Mouse (Mus musculus): Measurements from ENCODE around the gene Sema4c. TPM values are rescaled to one million over a fixed set of nuclear protein-coding genes. Genes with fewer than 3 reads are reported as not detected.

Gene Sema4c
- total and polyA plus RNA-seq, 3 experiments, result 0.70 to 3.4 (median 1.5) TPM

DNA sequence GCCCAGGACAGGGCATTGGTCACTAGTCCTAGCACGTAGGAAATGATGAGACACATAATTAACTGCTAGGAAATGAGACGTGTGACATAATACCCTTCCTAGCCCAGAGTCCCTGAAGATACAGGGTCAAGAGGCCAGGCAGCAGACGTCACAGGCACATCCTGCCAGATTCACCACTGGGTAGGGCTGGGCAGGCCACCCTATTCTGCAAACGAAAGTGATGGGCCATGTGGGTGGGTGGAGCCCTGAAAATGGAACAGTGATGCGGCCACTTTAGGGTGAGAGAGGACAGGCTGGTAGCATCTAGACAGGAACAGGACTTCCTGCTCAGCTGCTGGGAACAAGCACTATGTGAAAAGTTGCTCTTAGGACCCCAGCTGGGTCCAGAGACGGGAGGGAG is 13.5 kb upstream of the Sema4c start:
- no peak overlapping the region for H3K4me2 ChIP-seq (ENCODE audit: insufficient read depth, low read depth, poor library complexity, severe bottlenecking)
- no peaks in the 10 kb centered on the region for H3K36me3 ChIP-seq (replicated peaks in 1 of 2; ENCODE audit: control insufficient read depth in 1 of 2, insufficient read depth in 1 of 2, low read length in 1 of 2)
- H3K9ac ChIP-seq (ENCODE audit: insufficient read depth, low read depth), result no peak overlapping the region
- TF ChIP-seq JUND (conservative IDR thresholded peaks at IDR 0.05; ENCODE audit: low read depth, low read length) (no peak), TCF12 (IDR thresholded peaks at IDR 0.05; ENCODE audit: low read depth, low read length) (no peak), MAFK (IDR thresholded peaks at IDR 0.05; ENCODE audit: insufficient replicate concordance, low read length) (no peak), PAX5 (IDR thresholded peaks at IDR 0.05; ENCODE audit: low read length) (no peak), ZMIZ1 (IDR thresholded peaks at IDR 0.05; ENCODE audit: low read depth, low read length) (no peak), ZC3H11A (IDR thresholded peaks at IDR 0.05; ENCODE audit: low read depth, low read length) (no peak), IRF4 (IDR thresholded peaks at IDR 0.05; ENCODE audit: low read depth, low read length) (no peak), POLR2AphosphoS2 (IDR thresholded peaks at IDR 0.05; ENCODE audit: low read depth, low read length) (no peak), ZKSCAN1 (IDR thresholded peaks at IDR 0.05; ENCODE audit: borderline replicate concordance, low read depth, low read length) (no peak), RCOR1 (conservative IDR thresholded peaks at IDR 0.05; ENCODE audit: low read depth, low read length) (no peak), NELFE (IDR thresholded peaks at IDR 0.05; ENCODE audit: low read depth, low read length) (no peak), JUN (IDR thresholded peaks at IDR 0.05; ENCODE audit: insufficient read depth, low read depth, low read length) (no peak), ZNF384 (IDR thresholded peaks at IDR 0.05; ENCODE audit: low read depth, low read length) (no peak), MAZ (IDR thresholded peaks at IDR 0.05; ENCODE audit: low read depth, low read length) (no peak), SMC3 (IDR thresholded peaks at IDR 0.05; ENCODE audit: low read depth, low read length) (no peak), KAT2A (IDR thresholded peaks at IDR 0.05; ENCODE audit: insufficient replicate concordance, low read length) (no peak)
- peaks cover 9 to 33% of the 10 kb centered on the region in 2 experiments for H3K4me1 ChIP-seq (ENCODE audit: control insufficient read depth in 1 of 2, insufficient read depth in 2 of 2)
- no peaks in the 10 kb centered on the region for H3K9me3 ChIP-seq (replicated peaks; ENCODE audit: low read length)
- in situ Hi-C loops (cut with MboI; ENCODE audit: low pct_ligation_motif_present, low pct_unique_long_range_greater_than_20kb, low sequenced_read_pairs), result no loop called here
- dilution Hi-C loops (cut with MboI; ENCODE audit: extremely low pct_ligation_motif_present, extremely low pct_unique_long_range_greater_than_20kb, low sequenced_read_pairs), result no loop called here
- no peak overlapping the region for H3K27ac ChIP-seq (ENCODE audit: insufficient read depth, low read depth)
- no peaks in the 10 kb centered on the region for H3K27me3 ChIP-seq (replicated peaks)
- DNase-seq (ENCODE audit: extremely low read depth), result no peak
- no peak overlapping the region for H3K4me3 ChIP-seq (replicated peaks in 1 of 3; ENCODE audit: low read depth in 2 of 3, low read length in 2 of 3, poor library complexity in 1 of 3)
- no peaks in the 10 kb centered on the region for H3K79me2 ChIP-seq (replicated peaks; ENCODE audit: control insufficient read depth, extremely low read depth, insufficient read depth, poor library complexity, severe bottlenecking)

DNA sequence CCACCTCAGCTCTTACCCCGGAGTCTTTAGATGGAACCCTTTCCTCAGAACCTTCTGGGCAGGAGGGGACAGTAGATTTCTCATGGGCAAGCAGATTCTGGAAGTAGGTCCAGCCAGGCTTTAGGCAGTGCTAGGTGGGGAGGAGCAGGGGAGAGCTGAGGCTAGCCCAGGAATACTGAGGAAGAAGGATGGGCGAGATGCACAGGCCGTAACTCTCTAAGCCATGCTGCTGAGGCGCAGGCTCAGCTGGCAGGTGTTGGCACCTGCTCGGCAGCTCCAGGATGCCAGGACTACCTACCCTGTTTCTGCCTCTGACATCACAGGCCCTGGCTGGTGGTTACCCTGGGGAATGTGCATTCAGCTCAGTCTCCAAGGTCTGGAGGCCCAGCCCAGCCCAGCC is 12.2 kb upstream of the Sema4c start:
- dilution Hi-C loops (cut with MboI; ENCODE audit: extremely low pct_ligation_motif_present, extremely low pct_unique_long_range_greater_than_20kb, low sequenced_read_pairs), result no loop called here

More for the DNA sequence above, 12.2 kb upstream of the Sema4c start:
- H3K4me1 ChIP-seq (ENCODE audit: control insufficient read depth in 1 of 2, insufficient read depth in 2 of 2), result peaks cover 12 to 43% of the 10 kb centered on the region in 2 experiments
- H3K4me3 ChIP-seq (replicated peaks in 1 of 3; ENCODE audit: low read depth in 2 of 3, low read length in 2 of 3, poor library complexity in 1 of 3), result no peak overlapping the region
- H3K9ac ChIP-seq (ENCODE audit: insufficient read depth, low read depth), result no peak overlapping the region
- no peaks in the 10 kb centered on the region for H3K9me3 ChIP-seq (replicated peaks; ENCODE audit: low read length)
- no peaks in the 10 kb centered on the region for H3K79me2 ChIP-seq (replicated peaks; ENCODE audit: control insufficient read depth, extremely low read depth, insufficient read depth, poor library complexity, severe bottlenecking)
- DNase-seq (ENCODE audit: extremely low read depth), result no peak
- H3K4me2 ChIP-seq (ENCODE audit: insufficient read depth, low read depth, poor library complexity, severe bottlenecking), result no peak overlapping the region
- no peaks in the 10 kb centered on the region for H3K27me3 ChIP-seq (replicated peaks)
- TF ChIP-seq SIN3A (IDR thresholded peaks at IDR 0.05; ENCODE audit: low read length) (no peak), NELFE (IDR thresholded peaks at IDR 0.05; ENCODE audit: low read depth, low read length) (no peak), MAZ (IDR thresholded peaks at IDR 0.05; ENCODE audit: low read depth, low read length) (no peak), MAFK (IDR thresholded peaks at IDR 0.05; ENCODE audit: insufficient replicate concordance, low read length) (no peak), MAX (IDR thresholded peaks at IDR 0.05; ENCODE audit: low read length) (no peak), MXI1 (IDR thresholded peaks at IDR 0.05; ENCODE audit: low read depth, low read length) (no peak)
- H3K27ac ChIP-seq (ENCODE audit: insufficient read depth, low read depth), result no peak overlapping the region
- in situ Hi-C loops (cut with MboI; ENCODE audit: low pct_ligation_motif_present, low pct_unique_long_range_greater_than_20kb, low sequenced_read_pairs), result no loop called here
- H3K36me3 ChIP-seq (replicated peaks in 1 of 2; ENCODE audit: control insufficient read depth in 1 of 2, insufficient read depth in 1 of 2, low read length in 1 of 2), result no peaks in the 10 kb centered on the region

Data from CH12.LX (cell line).